Mouse (Mus musculus) liver, embryonic 16.5 days (tissue): Measurements from ENCODE around the gene Rtn4ip1. TPM values are rescaled to one million over a fixed set of nuclear protein-coding genes. Genes with fewer than 3 reads are reported as not detected.

Experiments used
- ATAC-seq: fragments of 200-750 bp; cut with Nextera tagmentation; 2 replicates; pipeline ENCODE4 v1.8.0; 2017; ENCODE audit warnings: low read depth, mild to moderate bottlenecking, moderate number of reproducible peaks, moderate library complexity
- H3K27ac ChIP-seq: fragments of 300-500 bp; sonication (generic); 2 replicates; pipeline ENCODE4 v1.5.1; 2014; ENCODE audit warnings: mild to moderate bottlenecking, low read length
- H3K27me3 ChIP-seq: fragments of 300-500 bp; sonication (generic); 2 replicates; pipeline ENCODE4 v1.6.1; 2014; ENCODE audit warnings: low read depth, low read length, mixed read lengths; ENCODE audit not compliant: control insufficient read depth, insufficient read depth
- H3K36me3 ChIP-seq: fragments of 300-500 bp; sonication (generic); 2 replicates; pipeline ENCODE4 v1.6.1; 2014; ENCODE audit warnings: mild to moderate bottlenecking; ENCODE audit not compliant: control insufficient read depth, insufficient read depth
- H3K4me1 ChIP-seq: fragments of 300-500 bp; sonication (generic); 2 replicates; pipeline ENCODE4 v1.6.1; 2014; ENCODE audit warnings: low read depth, low read length, mixed read lengths; ENCODE audit not compliant: control insufficient read depth
- H3K4me2 ChIP-seq: fragments of 300-500 bp; sonication (generic); 2 replicates; pipeline ENCODE4 v1.6.1; 2014; ENCODE audit warnings: low read depth, low read length, mixed read lengths
- H3K4me3 ChIP-seq: fragments of 300-500 bp; sonication (generic); 2 replicates; pipeline ENCODE4 v1.5.1; 2014; ENCODE audit warnings: low read depth, mild to moderate bottlenecking, low read length
- H3K9ac ChIP-seq: fragments of 300-500 bp; sonication (generic); 2 replicates; pipeline ENCODE4 v1.6.1; 2014; ENCODE audit warnings: low read depth, low read length
- H3K9me3 ChIP-seq: fragments of 300-500 bp; sonication (generic); replicated peaks from 2 replicates; pipeline ENCODE4 v1.6.1; 2016; ENCODE audit warnings: low read length; ENCODE audit not compliant: control insufficient read depth
- WGBS: fragments of 180-500 bp; shearing (Covaris S2); extraction: QIAGEN DNeasy Blood & Tissue Kit; methylation state at CpG from one replicate; pipeline ENCODE4 v1.1.7; 2014; ENCODE audit not compliant: insufficient replicate concordance; 5-methylcytosine and 5-hydroxymethylcytosine counted together
- polyA plus RNA-seq: library from polyadenylated mRNA; unstranded; fragments of >200 nt; fragmentation: Nextera tagmentation; extraction: Ambion mirVana; gene quantifications from 2 replicates; pipeline ENCODE4 v1.2.1, GENCODE M21; 2015

The Rtn4ip1 gene
- polyA plus RNA-seq = 7.9 and 9.2 TPM in 2 replicates

DNA sequence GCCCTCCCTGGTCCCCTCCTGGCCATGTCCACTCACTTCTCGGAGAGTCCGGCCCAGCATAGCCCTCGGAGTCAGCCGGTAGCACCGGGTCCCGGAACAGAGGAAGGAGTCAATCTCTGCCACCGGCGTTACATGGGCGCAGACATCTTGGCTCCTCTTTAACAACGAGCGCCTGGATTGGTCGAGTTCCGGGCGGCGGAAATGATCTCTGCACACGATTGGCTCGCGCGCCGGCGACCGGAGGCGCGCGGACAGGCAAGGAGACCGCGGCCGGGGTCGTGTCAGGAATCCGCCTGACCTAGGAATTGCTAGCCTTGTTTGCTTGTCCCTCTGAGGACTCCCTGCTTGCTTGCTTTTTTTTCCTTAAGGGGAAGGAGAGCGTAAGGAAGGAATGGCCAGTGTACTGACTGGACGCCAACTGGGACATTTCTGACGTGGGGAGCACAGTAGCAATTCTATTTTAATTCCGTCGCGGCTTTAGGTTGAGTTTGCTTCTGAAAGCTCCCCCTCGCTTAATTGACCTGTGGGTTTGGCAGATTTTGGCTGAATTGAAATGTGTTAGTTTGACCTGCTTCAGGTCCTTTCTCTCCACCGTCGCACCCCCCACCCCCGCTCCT, at the start of gene Rtn4ip1, which contains the start of gene Qrsl1:
TSS of gene Rtn4ip1 (plus strand) at position 230 of the 617 bp plus-strand sequence.
TSS of gene Qrsl1 (minus strand) at position 168 of the 617 bp plus-strand sequence.
- peak; percentile 97 for ATAC-seq
- Histone ChIP-seq H3K27ac (no peak within 1 kb of the TSS), H3K27me3 (no peaks in the 10 kb centered on the region), H3K9me3 (no peaks in the 10 kb centered on the region), H3K9ac (peak within 1 kb of the TSS; percentile 70), H3K36me3 (no peaks in the 10 kb centered on the region), H3K4me1 (peaks cover 10% of the 10 kb centered on the region), H3K4me3 (peak within 1 kb of the TSS; percentile 87), H3K4me2 (peak within 1 kb of the TSS; percentile 87)
- WGBS = under 1% methylated on average over 40 of the region's 40 CpGs

DNA sequence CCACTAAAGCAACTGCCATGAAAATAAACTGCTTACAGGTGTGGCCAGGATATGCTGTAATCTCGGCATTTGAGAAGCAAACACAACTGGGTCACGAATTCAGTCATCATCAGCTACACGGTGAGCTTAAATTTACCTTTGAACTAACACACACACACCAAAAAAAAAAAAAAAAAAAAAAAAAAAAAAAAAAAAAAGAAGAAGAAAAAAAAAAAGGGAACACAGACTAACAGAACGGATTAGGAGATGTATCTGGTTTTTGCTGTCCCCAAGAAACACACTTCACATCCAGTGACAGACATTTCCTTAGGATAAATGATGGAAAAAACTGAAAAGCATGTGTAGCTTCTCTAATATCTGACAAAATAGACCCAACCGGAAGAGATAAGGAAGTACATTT, 49.7 kb upstream of the Rtn4ip1 start:
- whole genome bisulfite sequencing = 41% methylated on average over 5 of the region's 5 CpGs
- Histone ChIP-seq H3K4me1 (no peaks in the 10 kb centered on the region), H3K27ac (no peak overlapping the region), H3K27me3 (no peaks in the 10 kb centered on the region), H3K4me2 (no peak overlapping the region), H3K9me3 (no peaks in the 10 kb centered on the region), H3K36me3 (no peaks in the 10 kb centered on the region), H3K9ac (no peak overlapping the region), H3K4me3 (no peak overlapping the region)
- no peak for ATAC-seq

DNA sequence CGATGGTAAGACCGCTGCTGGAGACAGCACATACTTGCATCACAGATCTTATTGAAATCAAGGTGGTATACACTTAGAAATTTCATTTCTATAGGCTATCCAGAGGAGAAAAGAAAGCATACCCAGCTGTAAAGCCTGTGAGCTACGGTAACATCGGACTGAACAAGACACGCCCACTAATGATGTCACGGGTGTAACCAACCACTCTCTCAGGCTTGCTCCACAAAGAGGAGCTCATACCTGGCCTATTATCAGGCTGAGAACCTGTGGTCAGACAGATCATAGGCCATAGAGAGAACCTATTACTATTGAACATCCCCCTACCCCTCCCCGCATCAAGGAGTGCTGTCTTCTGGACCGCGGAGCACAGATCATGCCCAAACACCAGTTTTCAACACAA, 45.7 kb upstream of the Rtn4ip1 start:
- H3K4me3 ChIP-seq = no peak overlapping the region
- H3K4me2 ChIP-seq = no peak overlapping the region
- WGBS = 65% methylated on average over 9 of the region's 9 CpGs

DNA sequence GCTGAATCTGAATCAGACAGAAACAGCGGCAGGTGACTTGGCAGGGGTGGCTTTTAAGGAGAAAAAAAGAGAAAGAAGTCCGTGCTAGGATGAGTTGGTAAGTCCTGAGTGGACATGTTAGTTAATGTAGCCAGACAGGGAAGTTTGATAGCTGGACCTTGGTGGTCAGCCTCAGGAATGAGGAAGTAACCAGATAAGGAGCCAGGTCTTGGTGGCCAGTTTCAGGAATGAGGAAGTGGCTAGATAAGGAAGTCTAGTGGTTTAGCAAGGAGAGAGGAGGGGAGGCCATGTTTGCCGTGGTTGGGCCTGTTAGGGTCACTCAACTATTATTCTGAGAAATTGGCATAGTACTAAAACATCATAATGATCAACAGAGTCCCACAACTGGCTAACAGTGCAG, 45.3 kb upstream of the Rtn4ip1 start:
- Histone ChIP-seq H3K4me3 (no peak overlapping the region), H3K36me3 (no peaks in the 10 kb centered on the region), H3K27me3 (no peaks in the 10 kb centered on the region), H3K27ac (no peak overlapping the region), H3K9ac (no peak overlapping the region), H3K9me3 (no peaks in the 10 kb centered on the region), H3K4me2 (no peak overlapping the region), H3K4me1 (no peaks in the 10 kb centered on the region)
- no peak for ATAC-seq
- WGBS = 22% methylated on average over 3 of the region's 3 CpGs

More for the DNA sequence above, 45.7 kb upstream of the Rtn4ip1 start:
- H3K9ac ChIP-seq = no peak overlapping the region
- no peaks in the 10 kb centered on the region for H3K9me3 ChIP-seq
- H3K36me3 ChIP-seq = no peaks in the 10 kb centered on the region
- ATAC-seq = no peak
- no peak overlapping the region for H3K27ac ChIP-seq
- H3K4me1 ChIP-seq = no peaks in the 10 kb centered on the region
- no peaks in the 10 kb centered on the region for H3K27me3 ChIP-seq

DNA sequence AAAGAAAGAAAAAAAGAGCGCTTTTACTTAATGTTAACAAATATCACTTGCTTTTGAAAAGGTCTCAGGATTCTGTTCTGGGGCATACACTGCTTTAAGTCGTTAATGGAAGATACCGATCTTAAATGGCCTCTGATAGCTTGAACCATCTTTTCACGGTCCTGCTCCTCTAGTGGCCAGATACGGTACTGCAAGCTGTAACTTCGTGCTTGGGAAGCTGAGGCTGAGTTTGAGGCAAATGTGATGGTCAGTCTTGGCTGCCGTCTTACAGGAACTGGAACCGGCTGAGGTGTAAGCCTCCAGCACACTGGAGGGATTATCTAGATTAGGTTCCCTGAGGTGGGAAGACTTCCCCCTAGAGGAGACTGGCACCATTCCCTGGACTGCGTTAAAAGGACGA, 30.9 kb upstream of the Rtn4ip1 start:
- H3K27ac ChIP-seq = no peak overlapping the region
- no peak for ATAC-seq
- no peak overlapping the region for H3K9ac ChIP-seq
- H3K9me3 ChIP-seq = no peaks in the 10 kb centered on the region
- no peaks in the 10 kb centered on the region for H3K4me1 ChIP-seq
- no peak overlapping the region for H3K4me2 ChIP-seq
- WGBS = 59% methylated on average over 10 of the region's 10 CpGs
- no peaks in the 10 kb centered on the region for H3K27me3 ChIP-seq
- no peak overlapping the region for H3K4me3 ChIP-seq
- H3K36me3 ChIP-seq = no peaks in the 10 kb centered on the region

DNA sequence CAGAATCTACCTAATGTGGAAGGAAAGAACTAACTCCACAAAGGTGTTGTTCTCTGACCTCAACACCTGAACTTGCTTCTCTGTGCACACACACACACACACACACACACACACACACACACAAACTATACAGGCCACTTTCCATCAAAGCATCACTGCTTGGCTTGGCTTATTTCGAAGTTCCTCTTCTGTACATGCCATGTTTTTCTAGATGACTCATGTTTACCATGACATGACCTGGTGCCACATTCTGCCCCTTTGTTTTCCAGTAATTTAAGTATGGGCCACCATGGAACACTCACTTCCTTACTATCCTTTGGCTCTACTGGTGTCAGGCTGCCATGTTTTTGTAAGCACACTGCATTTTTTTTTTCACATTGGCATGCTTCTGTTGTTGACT, 30.1 kb upstream of the Rtn4ip1 start:
- Histone ChIP-seq H3K9ac (no peak overlapping the region), H3K9me3 (no peaks in the 10 kb centered on the region), H3K36me3 (no peaks in the 10 kb centered on the region), H3K4me2 (no peak overlapping the region), H3K4me3 (no peak overlapping the region), H3K27me3 (no peaks in the 10 kb centered on the region), H3K27ac (no peak overlapping the region), H3K4me1 (no peaks in the 10 kb centered on the region)
- 57% methylated on average over 1 of the region's 1 CpGs for WGBS
- ATAC-seq = no peak

DNA sequence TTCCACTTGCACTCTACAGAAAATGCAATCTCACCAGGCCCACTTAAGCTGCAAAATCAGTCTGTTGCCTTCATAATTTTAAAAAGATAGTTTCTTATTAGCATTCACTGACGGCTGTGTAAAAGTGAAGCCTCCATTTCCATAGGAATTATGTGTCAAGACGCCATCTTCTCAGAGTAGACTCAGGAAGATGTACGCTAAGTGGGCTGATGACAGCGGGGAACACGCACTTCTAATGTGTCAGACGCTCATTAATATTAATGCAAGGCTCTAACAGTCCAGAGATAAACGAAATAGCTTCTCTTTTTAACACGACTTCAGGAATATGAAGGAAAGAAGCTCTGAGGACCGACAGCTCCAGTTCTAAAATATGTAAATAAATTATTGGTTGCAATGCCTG, 13.9 kb upstream of the Rtn4ip1 start:
- 81% methylated on average over 9 of the region's 9 CpGs for WGBS
- Histone ChIP-seq H3K9ac (no peak overlapping the region), H3K4me3 (no peak overlapping the region), H3K4me2 (no peak overlapping the region), H3K4me1 (no peaks in the 10 kb centered on the region), H3K27me3 (no peaks in the 10 kb centered on the region), H3K36me3 (no peaks in the 10 kb centered on the region; the same call in 1 of the 2 replicates), H3K27ac (no peak overlapping the region), H3K9me3 (no peaks in the 10 kb centered on the region)
- ATAC-seq = no peak

DNA sequence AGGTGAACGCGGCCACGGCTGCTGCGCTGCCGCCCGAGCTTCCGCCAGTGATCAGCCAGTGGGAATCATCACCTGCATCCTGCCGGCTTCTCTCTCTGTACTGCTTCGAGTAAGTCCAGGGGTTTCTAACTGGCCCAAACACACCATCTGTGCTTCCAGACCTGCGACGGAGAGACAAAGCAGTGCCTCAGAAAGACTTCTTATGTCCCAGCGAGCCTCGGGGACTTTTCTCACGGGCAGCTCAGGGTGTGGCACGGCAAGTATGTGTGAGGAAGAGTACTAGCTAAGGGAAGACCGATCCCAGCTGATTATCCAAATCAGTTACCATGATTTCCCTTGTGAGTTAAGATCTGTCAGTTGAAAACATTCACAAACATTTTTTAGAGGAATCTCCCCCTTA, 12.6 kb upstream of the Rtn4ip1 start:
- no peak overlapping the region for H3K9ac ChIP-seq

DNA sequence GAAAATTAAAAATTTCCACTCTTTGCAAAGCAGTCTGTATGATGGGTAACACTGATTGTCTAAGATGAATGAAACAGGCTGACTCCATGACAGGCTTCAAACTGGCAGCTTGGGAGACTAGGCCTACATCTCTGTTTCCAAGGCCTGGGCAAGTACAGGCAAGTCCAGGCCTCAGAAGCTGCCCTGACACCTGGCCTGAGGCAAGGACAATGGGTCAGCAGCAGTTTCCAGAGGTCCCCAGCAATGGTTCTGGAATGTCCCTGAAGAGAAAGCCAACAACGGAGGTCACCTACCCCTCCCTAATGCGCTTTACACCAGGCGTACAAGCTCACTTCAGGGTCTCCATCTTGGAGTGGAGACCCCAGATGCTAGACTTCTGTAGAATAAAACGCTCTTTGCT, 8.6 kb upstream of the Rtn4ip1 start:
- H3K4me3 ChIP-seq = no peak overlapping the region
- ATAC-seq = no peak
- H3K27ac ChIP-seq = no peak overlapping the region
- no peaks in the 10 kb centered on the region; the same call in 1 of the 2 replicates for H3K36me3 ChIP-seq
- 91% methylated on average over 4 of the region's 4 CpGs for WGBS
- no peaks in the 10 kb centered on the region for H3K27me3 ChIP-seq
- H3K9me3 ChIP-seq = no peaks in the 10 kb centered on the region
- H3K9ac ChIP-seq = no peak overlapping the region
- H3K4me2 ChIP-seq = no peak overlapping the region
- no peaks in the 10 kb centered on the region for H3K4me1 ChIP-seq

More for the DNA sequence above, 12.6 kb upstream of the Rtn4ip1 start:
- WGBS = 87% methylated on average over 16 of the region's 16 CpGs
- no peaks in the 10 kb centered on the region; the same call in 1 of the 2 replicates for H3K36me3 ChIP-seq
- no peak for ATAC-seq
- H3K27ac ChIP-seq = no peak overlapping the region
- no peak overlapping the region for H3K4me3 ChIP-seq
- no peak overlapping the region for H3K4me2 ChIP-seq
- no peaks in the 10 kb centered on the region for H3K4me1 ChIP-seq
- no peaks in the 10 kb centered on the region for H3K27me3 ChIP-seq
- no peaks in the 10 kb centered on the region for H3K9me3 ChIP-seq
